ENCODE assay signal across 8 mouse cellular contexts in genomic region chr12:98733165-98733564, GRCm38 (mm10). TPM values are rescaled to one million over a fixed set of nuclear protein-coding genes. Genes with fewer than 3 reads are reported as not detected.
DNase-seq lines count a peak whose midpoint lies in the region; ATAC-seq and TF ChIP-seq lines count a peak whose summit lies in the region.

No protein-coding gene starts in this region.

- 75% methylated on average over 3 of the region's 3 CpGs for WGBS in lung, embryonic 16.5 days
- 38% methylated on average over 3 of the region's 3 CpGs for WGBS in embryonic facial prominence, embryonic 15.5 days
- WGBS in limb, embryonic 13.5 days: 59% methylated on average over 3 of the region's 3 CpGs
- WGBS in small intestine, adult 2 months: 69% methylated on average over 3 of the region's 3 CpGs

- peak overlapping the region; percentile 64; the same call in 1 of the 2 replicates for H3K4me2 ChIP-seq in lung, embryonic 16.5 days (ENCODE audit: low read depth, low read length)
- H3K4me2 ChIP-seq in embryonic facial prominence, embryonic 15.5 days (replicated peaks): peak overlapping the region; percentile 78
- H3K4me2 ChIP-seq in limb, embryonic 13.5 days (replicated peaks): peak overlapping the region; percentile 71

- H3K9me3 ChIP-seq in lung, embryonic 16.5 days (ENCODE audit: control insufficient read depth, low read length): no peaks in the 10 kb centered on the region
- H3K9me3 ChIP-seq in embryonic facial prominence, embryonic 15.5 days (replicated peaks): no peaks in the 10 kb centered on the region
- H3K9me3 ChIP-seq in limb, embryonic 13.5 days: no peaks in the 10 kb centered on the region

- no peak for TF ChIP-seq POLR2A in small intestine, adult 2 months (IDR thresholded peaks at IDR 0.05; ENCODE audit: low read depth, low read length)

- peaks cover 17% of the 10 kb centered on the region for H3K4me1 ChIP-seq in lung, embryonic 16.5 days (replicated peaks; ENCODE audit: control insufficient read depth, insufficient read depth, low read length)
- peaks cover 21% of the 10 kb centered on the region for H3K4me1 ChIP-seq in embryonic facial prominence, embryonic 15.5 days
- peaks cover 26% of the 10 kb centered on the region for H3K4me1 ChIP-seq in limb, embryonic 13.5 days
- peaks cover 10% of the 10 kb centered on the region for H3K4me1 ChIP-seq in small intestine, adult 2 months (ENCODE audit: control insufficient read depth, insufficient read depth, insufficient read length, low read length)

- H3K27me3 ChIP-seq in lung, embryonic 16.5 days (ENCODE audit: control insufficient read depth, insufficient read depth, low read depth, low read length): no peaks in the 10 kb centered on the region
- peaks cover under 1% of the 10 kb centered on the region; the same call in 1 of the 2 replicates for H3K27me3 ChIP-seq in embryonic facial prominence, embryonic 15.5 days
- H3K27me3 ChIP-seq in limb, embryonic 13.5 days: 0 out of 2 replicates have a peak, but pooled peaks cover 2% of the 10 kb centered on the region
- H3K27me3 ChIP-seq in small intestine, adult 2 months (ENCODE audit: control insufficient read depth, insufficient read depth, low read length): no peaks in the 10 kb centered on the region

- H3K4me3 ChIP-seq in lung, embryonic 16.5 days (ENCODE audit: low read length): peak overlapping the region; percentile 74
- peak overlapping the region; percentile 71 for H3K4me3 ChIP-seq in embryonic facial prominence, embryonic 15.5 days (replicated peaks)
- H3K4me3 ChIP-seq in limb, embryonic 13.5 days: peak overlapping the region; percentile 72
- H3K4me3 ChIP-seq in small intestine, adult 2 months (ENCODE audit: low read depth, low read length): peak overlapping the region; percentile 51

- no peaks in the 10 kb centered on the region for H3K36me3 ChIP-seq in lung, embryonic 16.5 days (ENCODE audit: control insufficient read depth, insufficient read depth, low read length)
- no peaks in the 10 kb centered on the region for H3K36me3 ChIP-seq in embryonic facial prominence, embryonic 15.5 days
- H3K36me3 ChIP-seq in limb, embryonic 13.5 days: no peaks in the 10 kb centered on the region
- no peaks in the 10 kb centered on the region for H3K36me3 ChIP-seq in small intestine, adult 2 months (ENCODE audit: control insufficient read depth, insufficient read depth, low read length)

- TF ChIP-seq CTCF in small intestine, adult 2 months (IDR thresholded peaks at IDR 0.05; ENCODE audit: extremely low read depth, insufficient read length, insufficient replicate concordance, low read depth, low read length): no peak

- no peak for ATAC-seq in lung, embryonic 16.5 days (ENCODE audit: low read depth)
- no peak for ATAC-seq in embryonic facial prominence, embryonic 15.5 days (ENCODE audit: insufficient number of reproducible peaks, low FRiP score, low TSS enrichment, low read depth)
- ATAC-seq in limb, embryonic 13.5 days (ENCODE audit: low FRiP score, low read depth): no peak

- H3K9ac ChIP-seq in lung, embryonic 16.5 days (ENCODE audit: low read length): peak overlapping the region; percentile 78; the same call in 1 of the 2 replicates
- no peak overlapping the region for H3K9ac ChIP-seq in embryonic facial prominence, embryonic 15.5 days
- peak overlapping the region; percentile 81 for H3K9ac ChIP-seq in limb, embryonic 13.5 days

- no peak for DNase-seq in lung, postnatal 25 days (ENCODE audit: low spot score)
- no peak for DNase-seq in layer of hippocampus, postnatal 10 days (ENCODE audit: low spot score in 2 of 2)
- DNase-seq in spleen, postnatal 36 days (ENCODE audit: low spot score in 2 of 2): no peak
- DNase-seq in Muller cell, postnatal 12 days (ENCODE audit: inconsistent ontology term): no peak

- no peak overlapping the region for H3K27ac ChIP-seq in lung, embryonic 16.5 days (ENCODE audit: low read length)
- H3K27ac ChIP-seq in embryonic facial prominence, embryonic 15.5 days (replicated peaks): no peak overlapping the region
- no peak overlapping the region for H3K27ac ChIP-seq in limb, embryonic 13.5 days
- no peak overlapping the region for H3K27ac ChIP-seq in small intestine, adult 2 months (ENCODE audit: insufficient read depth, low read depth, low read length)

RNA-seq across cellular contexts. Expression of gene Ptpn21, which starts 4.0 kb away (rescaled TPM):
- 8.4 and 9.5 TPM in 2 replicates for polyA plus RNA-seq in lung, embryonic 16.5 days (2015; fragmentation: Nextera tagmentation; extraction: Ambion mirVana)
- polyA plus RNA-seq in embryonic facial prominence, embryonic 15.5 days (2015; fragmentation: Nextera tagmentation; extraction: Ambion mirVana): 10.6 and 11.7 TPM in 2 replicates
- 6.1 and 7.6 TPM in 2 replicates for polyA plus RNA-seq in limb, embryonic 13.5 days (2015; fragmentation: Nextera tagmentation; extraction: Ambion mirVana)
- 9.6 and 24.7 TPM in 2 replicates for polyA plus RNA-seq in small intestine, adult 2 months (2012; rRNA removed)
- 1 to 10 TPM; 5.8 to 7.3 TPM for total RNA-seq in layer of hippocampus, postnatal 10 days (2021)

RNA-seq across cellular contexts. Expression of gene Zc3h14, which starts 13.6 kb away (rescaled TPM):
- polyA plus RNA-seq in lung, embryonic 16.5 days (2015; fragmentation: Nextera tagmentation; extraction: Ambion mirVana): 113 and 120 TPM in 2 replicates
- polyA plus RNA-seq in embryonic facial prominence, embryonic 15.5 days (2015; fragmentation: Nextera tagmentation; extraction: Ambion mirVana): 107 and 117 TPM in 2 replicates
- polyA plus RNA-seq in limb, embryonic 13.5 days (2015; fragmentation: Nextera tagmentation; extraction: Ambion mirVana): 129 and 136 TPM in 2 replicates
- polyA plus RNA-seq in small intestine, adult 2 months (2012; rRNA removed): 6.7 and 14.8 TPM in 2 replicates
- 100 to 1,000 TPM; 103 to 104 TPM for total RNA-seq in layer of hippocampus, postnatal 10 days (2021)
